Mouse (Mus musculus) stomach, postnatal 0 days (tissue): Measurements from ENCODE around the gene Igdcc3. TPM values are rescaled to one million over a fixed set of nuclear protein-coding genes. Genes with fewer than 3 reads are reported as not detected.

Experiments used
- ATAC-seq: fragments of 200-750 bp; cut with Nextera tagmentation; 2 replicates; pipeline ENCODE4 v1.8.0; 2017; ENCODE audit not compliant: low FRiP score, low TSS enrichment
- DNase-seq: peaks from one replicate; pipeline ENCODE4 v3.0.0-alpha.2; 2016; ENCODE audit warnings: low spot score
- H3K27ac ChIP-seq: fragments of 300-500 bp; sonication (generic); replicated peaks from 2 replicates; pipeline ENCODE4 v1.5.1; 2014; ENCODE audit warnings: mild to moderate bottlenecking, control low read depth
- H3K27me3 ChIP-seq: fragments of 300-500 bp; sonication (generic); 2 replicates; pipeline ENCODE4 v1.6.1; 2014; ENCODE audit warnings: low read length; ENCODE audit not compliant: control insufficient read depth, insufficient read depth
- H3K36me3 ChIP-seq: fragments of 300-500 bp; sonication (generic); 2 replicates; pipeline ENCODE4 v1.6.1; 2014; ENCODE audit warnings: low read length, mixed read lengths; ENCODE audit not compliant: control insufficient read depth, insufficient read depth
- H3K4me1 ChIP-seq: fragments of 300-500 bp; sonication (generic); replicated peaks from 2 replicates; pipeline ENCODE4 v1.6.1; 2014; ENCODE audit warnings: antibody characterized with exemption; ENCODE audit not compliant: control insufficient read depth, insufficient read depth
- H3K4me2 ChIP-seq: fragments of 300-500 bp; sonication (generic); replicated peaks from 2 replicates; pipeline ENCODE4 v1.6.1; 2014; ENCODE audit warnings: low read depth, mild to moderate bottlenecking, control low read depth, moderate library complexity
- H3K4me3 ChIP-seq: fragments of 300-500 bp; sonication (generic); 2 replicates; pipeline ENCODE4 v1.5.1; 2014; ENCODE audit warnings: low read depth, low read length, control low read depth
- H3K9ac ChIP-seq: fragments of 300-500 bp; sonication (generic); 2 replicates; pipeline ENCODE4 v1.6.1; 2014; ENCODE audit warnings: mild to moderate bottlenecking, low read length, control low read depth, mixed read lengths
- H3K9me3 ChIP-seq: fragments of 300-500 bp; sonication (generic); 2 replicates; pipeline ENCODE4 v1.6.1; 2016; ENCODE audit warnings: low read length; ENCODE audit not compliant: control insufficient read depth
- CTCF ChIP-seq: IDR thresholded peaks from 2 replicates; pipeline ENCODE4 v1.5.1; 2016; ENCODE audit warnings: antibody characterized with exemption, low read depth, mild to moderate bottlenecking, moderate library complexity
- EP300 ChIP-seq: optimal IDR thresholded peaks from 2 replicates; pipeline ENCODE3; 2016; ENCODE audit warnings: antibody characterized with exemption
- WGBS: fragments of 180-500 bp; shearing (Covaris S2); extraction: QIAGEN DNeasy Blood & Tissue Kit; methylation state at CpG from one replicate; pipeline ENCODE4 v1.1.7; 2014; 5-methylcytosine and 5-hydroxymethylcytosine counted together
- polyA plus RNA-seq: library from polyadenylated mRNA; unstranded; fragments of >200 nt; fragmentation: Nextera tagmentation; extraction: Ambion mirVana; gene quantifications from 2 replicates; pipeline ENCODE4 v1.2.1, GENCODE M21; 2015

Igdcc3 gene
- polyA plus RNA-seq, 1 experiment from 2014 or later: 0.32 TPM

GRCm38 (mm10) chr9:65113694-65114093 lies 27.3 kb upstream of the Igdcc3 start:
- Histone ChIP-seq H3K4me1 (peaks cover 4% of the 10 kb centered on the region; the same call in 1 of the 2 replicates), H3K27me3 (no peaks in the 10 kb centered on the region), H3K27ac (no peak overlapping the region), H3K9ac (no peak overlapping the region), H3K9me3 (no peaks in the 10 kb centered on the region), H3K4me3 (no peak overlapping the region), H3K4me2 (no peak overlapping the region), H3K36me3 (no peaks in the 10 kb centered on the region)
- ATAC-seq (no peak), DNase-seq (no peak)
- TF ChIP-seq EP300: no peak
- no peak for TF ChIP-seq CTCF
- 100% methylated on average over 2 of the region's 2 CpGs for WGBS

DNA sequence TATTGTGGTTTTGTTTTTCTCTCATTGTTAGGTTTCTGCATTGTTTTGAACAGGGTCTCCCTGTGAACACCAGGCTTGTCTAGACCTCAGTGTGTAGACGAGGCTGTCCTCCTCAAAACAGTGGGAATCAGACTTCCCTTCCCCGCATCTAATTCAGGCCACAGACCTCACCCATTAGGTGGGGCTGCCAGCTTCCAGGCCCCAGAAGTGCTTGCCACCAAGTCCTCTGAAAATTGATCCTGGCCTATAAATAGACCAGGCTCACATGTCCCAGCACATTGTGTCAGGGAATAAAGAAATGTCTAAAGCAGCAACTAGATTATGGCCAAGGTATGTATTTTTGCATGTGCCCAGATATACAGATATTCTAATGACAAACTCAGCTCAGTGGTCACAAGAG lies 25.1 kb upstream of the Igdcc3 start:
- TF ChIP-seq CTCF (no peak), EP300 (no peak)
- Histone ChIP-seq H3K4me1 (no peaks in the 10 kb centered on the region), H3K27ac (no peak overlapping the region), H3K36me3 (no peaks in the 10 kb centered on the region), H3K4me2 (no peak overlapping the region), H3K9me3 (no peaks in the 10 kb centered on the region), H3K9ac (no peak overlapping the region), H3K27me3 (no peaks in the 10 kb centered on the region), H3K4me3 (no peak overlapping the region)
- DNase-seq (no peak), ATAC-seq (no peak)
- 66% methylated on average over 2 of the region's 2 CpGs for WGBS

DNA sequence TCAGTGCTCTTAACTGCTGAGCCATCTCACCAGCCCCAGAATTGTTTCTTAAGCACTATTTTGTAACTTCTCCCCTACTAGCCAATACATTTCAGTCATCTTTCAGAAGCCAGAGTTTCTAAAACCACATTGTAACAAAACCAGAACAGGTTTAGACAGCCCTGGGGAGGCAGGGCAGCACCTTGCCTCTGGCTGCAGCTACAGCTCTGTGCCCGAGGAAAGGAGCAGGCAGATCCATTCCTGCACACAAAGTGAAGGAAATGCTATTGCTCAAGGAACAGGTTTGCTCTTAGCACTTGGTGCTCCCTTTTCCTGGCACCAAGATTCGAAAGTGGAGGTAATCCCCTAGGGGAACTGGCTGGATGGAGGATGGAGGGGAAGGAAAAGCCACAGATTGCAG lies 23.5 kb upstream of the Igdcc3 start:
- H3K4me3 ChIP-seq: no peak overlapping the region
- 65% methylated on average over 2 of the region's 2 CpGs for whole genome bisulfite sequencing
- no peak for ATAC-seq
- TF ChIP-seq CTCF: no peak
- no peak for TF ChIP-seq EP300
- no peak overlapping the region for H3K27ac ChIP-seq
- no peaks in the 10 kb centered on the region for H3K27me3 ChIP-seq
- H3K36me3 ChIP-seq: no peaks in the 10 kb centered on the region
- H3K9me3 ChIP-seq: no peaks in the 10 kb centered on the region
- no peaks in the 10 kb centered on the region for H3K4me1 ChIP-seq
- DNase-seq: no peak
- no peak overlapping the region for H3K9ac ChIP-seq
- H3K4me2 ChIP-seq: no peak overlapping the region

DNA sequence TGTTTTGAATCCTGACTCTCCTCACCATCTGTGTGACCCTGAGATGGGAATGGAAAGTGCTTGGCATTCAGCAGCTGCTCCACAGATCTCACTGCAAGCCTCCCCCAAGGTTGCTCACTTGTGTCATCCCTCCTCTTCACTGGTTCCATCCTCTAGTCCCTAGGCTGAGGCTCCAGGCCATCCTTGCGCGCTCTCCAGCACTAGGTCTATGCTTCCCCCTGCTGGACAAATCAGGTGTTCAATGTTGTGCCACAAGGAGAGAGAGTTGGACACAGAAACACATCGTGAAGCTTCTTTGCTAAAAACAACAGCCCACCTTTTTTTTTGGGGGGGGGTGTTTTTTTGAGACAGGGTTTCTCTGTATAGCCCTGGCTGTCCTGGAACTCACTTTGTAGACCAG lies 20.1 kb upstream of the Igdcc3 start:
- 18% methylated on average over 3 of the region's 3 CpGs for WGBS
- H3K4me3 ChIP-seq: no peak overlapping the region
- DNase-seq (peak; percentile 78), ATAC-seq (peak; percentile 69)
- 0 out of 2 replicates have a peak, but pooled peaks cover 4% of the 10 kb centered on the region for H3K36me3 ChIP-seq
- H3K9ac ChIP-seq: no peak overlapping the region
- TF ChIP-seq CTCF (peak; percentile 96), EP300 (no peak)
- no peak overlapping the region for H3K27ac ChIP-seq
- H3K9me3 ChIP-seq: no peaks in the 10 kb centered on the region
- no peak overlapping the region for H3K4me2 ChIP-seq
- H3K27me3 ChIP-seq: no peaks in the 10 kb centered on the region
- no peaks in the 10 kb centered on the region for H3K4me1 ChIP-seq

- DNase-seq (no peak), ATAC-seq (no peak)
- Histone ChIP-seq H3K9ac (no peak overlapping the region), H3K4me1 (no peaks in the 10 kb centered on the region), H3K27me3 (no peaks in the 10 kb centered on the region), H3K27ac (no peak overlapping the region), H3K4me2 (no peak overlapping the region), H3K36me3 (0 out of 2 replicates have a peak, but pooled peaks cover 4% of the 10 kb centered on the region), H3K4me3 (no peak overlapping the region), H3K9me3 (no peaks in the 10 kb centered on the region)
- 50% methylated on average over 18 of the region's 18 CpGs for WGBS
- TF ChIP-seq CTCF (no peak), EP300 (no peak)
These were observed 18.4 kb upstream of the Igdcc3 start for GRCm38 (mm10) chr9:65122545-65122944.

DNA sequence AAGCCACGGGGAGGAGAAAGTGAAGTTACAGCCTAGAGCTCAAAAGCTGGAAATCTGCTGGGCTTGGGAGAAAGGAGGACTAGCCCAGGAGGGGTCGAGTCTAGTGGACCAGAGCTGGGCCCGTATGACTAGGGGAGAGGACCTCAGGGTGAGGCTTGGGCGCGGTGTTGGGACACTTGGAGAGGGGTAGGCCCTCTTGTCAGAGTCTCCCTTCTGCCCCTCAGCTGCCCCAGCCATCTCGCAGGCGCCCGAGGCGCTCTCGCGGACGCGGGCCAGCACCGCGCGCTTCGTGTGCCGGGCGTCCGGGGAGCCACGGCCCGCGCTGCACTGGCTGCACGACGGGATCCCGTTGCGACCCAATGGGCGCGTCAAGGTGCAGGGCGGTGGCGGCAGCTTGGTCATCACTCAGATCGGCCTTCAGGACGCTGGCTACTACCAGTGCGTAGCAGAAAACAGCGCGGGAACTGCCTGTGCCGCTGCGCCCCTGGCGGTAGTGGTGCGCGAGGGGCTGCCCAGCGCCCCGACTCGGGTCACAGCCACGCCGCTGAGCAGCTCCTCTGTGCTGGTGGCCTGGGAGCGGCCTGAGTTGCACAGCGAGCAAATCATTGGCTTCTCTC lies 17.3 kb upstream of the Igdcc3 start:
- H3K9ac ChIP-seq: peak overlapping the region; percentile 9; the same call in 1 of the 2 replicates
- H3K4me3 ChIP-seq: 0 out of 2 replicates have a peak overlapping the region, but pooled peaks have one; percentile 12
- DNase-seq: peak; percentile 69
- TF ChIP-seq EP300 (no peak), CTCF (peak; percentile 74)
- H3K36me3 ChIP-seq: 0 out of 2 replicates have a peak, but pooled peaks cover 4% of the 10 kb centered on the region
- ATAC-seq: peak; percentile 45; the same call in 1 of the 2 replicates
- WGBS: 27% methylated on average over 48 of the region's 48 CpGs
- peak overlapping the region; percentile 51 for H3K4me2 ChIP-seq
- no peak overlapping the region for H3K27ac ChIP-seq
- no peaks in the 10 kb centered on the region for H3K9me3 ChIP-seq
- no peaks in the 10 kb centered on the region for H3K27me3 ChIP-seq
- H3K4me1 ChIP-seq: no peaks in the 10 kb centered on the region
